Mouse (Mus musculus): ENCODE results near the gene Ing4. TPM values are rescaled to one million over a fixed set of nuclear protein-coding genes. Genes with fewer than 3 reads are reported as not detected.

The Ing4 gene
- 82.3 and 102 TPM in 2 replicates for total RNA-seq (2021)
- long read RNA-seq, transcript Ing4-201 (8 exons, 1,629 nt): major isoform, 37 of 66 reads
- long read RNA-seq, transcript Ing4-205 (8 exons, 1,446 nt): minor isoform, 7 of 66 reads
- long read RNA-seq, partial matches to known transcripts: 3 of 66 reads
- long read RNA-seq, other reads (novel, unspliced or antisense): 19 of 66 reads

DNA sequence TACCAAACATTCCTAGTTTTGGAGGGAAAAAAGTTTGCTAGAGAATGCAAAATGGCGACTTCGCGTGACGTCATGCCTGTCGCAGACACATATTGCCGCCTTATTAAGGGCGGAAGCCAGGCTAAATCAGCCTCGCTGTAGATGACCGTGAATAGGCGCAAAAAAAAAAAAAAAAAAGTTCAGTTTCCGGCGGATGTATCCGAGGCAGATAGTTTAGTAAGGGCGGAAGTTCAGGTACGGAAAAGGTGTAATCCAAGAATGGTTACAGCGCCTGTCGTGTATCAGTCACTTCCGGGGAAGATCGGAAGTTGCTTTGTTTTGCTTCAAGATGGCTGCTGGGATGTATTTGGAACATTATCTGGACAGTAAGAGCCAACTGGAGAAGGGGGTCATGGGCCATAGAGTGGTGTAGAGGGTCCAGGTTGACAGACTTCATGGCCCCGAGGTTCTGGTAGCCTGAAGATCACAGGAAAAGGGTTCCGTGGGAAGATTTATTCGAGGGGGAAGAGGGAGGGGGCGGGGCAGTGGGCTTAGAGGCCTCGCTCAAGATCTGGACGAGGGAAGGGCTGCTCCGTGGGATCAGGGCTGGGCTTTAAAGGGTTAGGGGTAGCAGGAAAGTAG is at the start of gene Ing4:
Gene Ing4 (plus strand): TSS at position 228 of the 621 bp plus-strand sequence.
- DNase-seq: peak; percentile 86

GRCm38 (mm10) chr6:124992241-124992640 is 47.3 kb upstream of the Ing4 start:
- DNase-seq: no peak

DNA sequence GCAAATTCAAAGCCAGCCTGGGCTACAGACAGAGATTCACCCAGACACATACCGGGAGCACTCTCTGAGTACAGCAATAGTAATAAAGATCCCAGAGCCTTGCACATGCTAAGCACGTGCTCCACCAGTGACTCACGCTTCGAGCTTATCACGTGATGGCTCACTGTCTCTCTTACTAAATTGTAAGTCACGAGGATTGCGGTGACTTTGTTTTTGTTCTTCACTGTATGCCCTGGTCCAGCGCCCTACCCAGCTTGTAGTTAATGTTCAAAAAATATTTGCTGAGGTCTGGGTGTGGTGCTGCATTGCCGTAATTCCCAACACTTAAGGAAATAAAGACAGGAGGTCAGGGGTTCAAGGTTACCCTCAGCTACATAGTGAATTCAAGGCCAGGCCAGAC is 46.2 kb upstream of the Ing4 start:
- peak; percentile 66 for DNase-seq

GRCm38 (mm10) chr6:124993876-124994275 is 45.7 kb upstream of the Ing4 start:
- peak; percentile 32 for DNase-seq

DNA sequence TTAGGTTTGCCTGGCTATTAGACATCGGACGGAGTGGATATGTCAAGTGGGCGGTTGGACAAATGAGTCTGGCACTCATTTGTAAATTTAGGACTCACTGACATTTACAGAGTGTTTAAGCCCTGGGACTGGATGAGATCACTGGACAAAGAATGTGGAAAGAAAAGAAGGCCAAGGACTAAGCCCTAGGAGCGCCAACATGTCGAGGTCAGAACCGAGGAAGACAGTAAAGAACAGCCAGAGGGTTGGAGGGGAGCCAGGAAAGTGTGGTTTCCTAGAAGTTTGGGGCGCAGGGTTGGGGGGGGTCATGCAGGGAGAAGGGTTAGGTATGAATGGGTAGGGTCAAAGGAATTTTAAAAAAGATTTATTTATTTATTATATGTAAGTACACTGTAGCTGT is 44.3 kb upstream of the Ing4 start:
- peak; percentile 64 for DNase-seq

GRCm38 (mm10) chr6:124995831-124996403 is 43.6 kb upstream of the Ing4 start:
- DNase-seq: no peak

GRCm38 (mm10) chr6:124996551-124997501 is 42.7 kb upstream of the Ing4 start, which contains the start of gene Pianp:
Gene Pianp, plus strand, starts transcription at chr6:124996694.
- peak; percentile 88 for DNase-seq

- DNase-seq: no peak
These were observed 41.5 kb upstream of the Ing4 start for GRCm38 (mm10) chr6:124998066-124998465.

DNA sequence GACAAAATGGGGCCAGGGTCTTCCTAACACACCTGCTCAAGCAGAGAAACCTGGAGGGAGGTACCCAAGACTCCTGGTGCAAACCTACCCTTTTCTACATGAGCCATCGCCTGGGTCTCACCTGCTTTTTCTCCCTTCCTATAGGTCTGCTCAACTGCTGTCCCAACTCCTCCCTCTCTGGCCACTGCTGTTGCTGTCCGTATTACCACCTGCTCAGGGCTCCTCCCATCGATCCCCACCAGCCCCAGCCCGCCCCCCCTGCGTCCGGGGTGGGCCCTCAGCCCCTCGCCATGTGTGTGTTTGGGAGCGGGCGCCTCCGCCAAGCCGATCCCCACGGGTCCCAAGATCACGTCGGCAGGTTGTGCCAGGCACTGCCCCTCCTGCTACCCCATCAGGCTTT is 40.5 kb upstream of the Ing4 start:
- DNase-seq: no peak

DNA sequence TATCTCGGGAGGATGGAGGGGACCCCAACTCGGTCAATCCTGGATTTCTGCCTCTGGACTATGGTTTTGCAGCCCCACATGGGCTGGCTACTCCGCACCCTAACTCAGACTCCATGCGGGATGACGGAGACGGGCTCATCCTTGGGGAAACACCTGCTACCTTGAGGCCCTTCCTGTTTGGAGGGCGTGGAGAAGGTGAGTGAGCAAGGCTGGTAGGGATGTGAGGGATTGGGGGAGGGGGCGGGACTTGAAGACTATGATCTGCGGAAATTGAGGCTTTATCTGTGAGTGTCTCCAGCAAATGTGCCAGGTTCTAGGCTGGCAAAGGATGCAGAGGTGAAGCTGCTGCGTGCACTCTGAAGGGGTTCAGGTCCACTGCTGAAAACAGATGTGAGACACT is 40.0 kb upstream of the Ing4 start:
- DNase-seq: no peak

GRCm38 (mm10) chr6:125003706-125004105 is 35.9 kb upstream of the Ing4 start:
- no peak for DNase-seq

DNA sequence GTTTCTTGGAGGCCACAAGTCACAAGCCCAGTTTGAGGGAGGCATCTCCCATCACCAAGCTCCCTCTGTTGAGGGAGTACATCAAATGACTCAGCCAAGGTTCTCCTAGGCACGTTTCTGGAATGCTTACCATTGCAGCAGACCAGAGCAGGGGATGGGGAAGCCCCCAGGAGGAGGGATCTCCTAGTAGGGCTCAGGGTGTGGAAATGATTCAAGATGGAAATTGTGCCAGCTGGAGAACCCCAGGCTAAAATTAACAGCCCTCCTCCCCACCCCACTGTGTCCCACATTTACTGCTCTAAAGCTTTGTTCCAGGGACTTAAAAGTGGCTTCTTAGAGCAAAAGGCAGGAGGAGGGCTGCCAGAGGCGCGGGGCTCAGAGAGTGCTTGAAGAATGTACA is 34.5 kb upstream of the Ing4 start:
- DNase-seq: no peak

DNA sequence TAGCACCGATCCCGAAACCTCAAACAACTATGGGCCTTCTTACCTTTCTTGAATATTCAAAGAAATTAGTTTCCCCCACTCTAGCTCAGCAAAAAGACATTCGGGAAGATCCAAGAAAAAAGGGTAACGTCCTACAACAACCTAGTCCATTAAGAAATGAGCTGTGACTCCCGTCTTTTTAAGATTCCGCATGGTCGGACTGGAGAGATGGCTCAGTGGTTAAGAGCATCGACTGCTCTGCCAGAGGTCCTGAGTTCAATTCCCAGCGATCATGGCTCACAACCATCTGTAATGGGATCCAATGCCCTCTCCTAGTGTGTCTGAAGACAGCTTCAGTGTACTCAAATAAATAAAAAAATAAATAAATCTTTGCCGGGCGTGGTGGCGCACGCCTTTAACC is 31.5 kb upstream of the Ing4 start:
- no peak for DNase-seq

- DNase-seq: peak; percentile 93
These were observed 30.9 kb upstream of the Ing4 start for GRCm38 (mm10) chr6:125008586-125009128.

- DNase-seq: no peak
These were observed 30.6 kb upstream of the Ing4 start, which contains the start of gene Zfp384 for GRCm38 (mm10) chr6:125009129-125009180. Gene Zfp384, plus strand, starts transcription at chr6:125009145.

GRCm38 (mm10) chr6:125009181-125010073 is 30.1 kb upstream of the Ing4 start:
- peak; percentile 88 for DNase-seq

- DNase-seq: no peak
These were observed 21.9 kb upstream of the Ing4 start for GRCm38 (mm10) chr6:125017682-125018081.

- peak; percentile 51 for DNase-seq
These were observed 9.0 kb upstream of the Ing4 start for GRCm38 (mm10) chr6:125030532-125030931.

DNA sequence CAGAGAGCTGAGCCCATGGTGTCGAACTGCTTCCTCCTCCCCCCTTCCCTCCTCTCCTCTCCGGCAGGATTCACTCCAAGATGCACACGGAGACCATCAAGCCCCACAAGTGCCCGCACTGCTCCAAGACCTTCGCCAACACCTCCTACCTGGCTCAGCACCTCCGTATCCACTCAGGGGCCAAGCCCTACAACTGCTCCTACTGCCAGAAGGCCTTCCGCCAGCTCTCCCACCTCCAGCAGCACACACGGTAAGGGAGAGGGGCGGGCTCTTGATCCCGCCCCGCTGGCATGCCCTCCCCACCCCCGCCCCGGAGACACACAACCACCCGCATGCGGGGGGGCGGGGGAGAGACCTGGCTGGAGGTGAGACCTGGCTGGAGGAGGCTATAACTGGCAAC is 8.0 kb upstream of the Ing4 start:
- DNase-seq: no peak

GRCm38 (mm10) chr6:125038666-125039065 is 894 bp upstream of the Ing4 start:
- DNase-seq: no peak

- no peak for DNase-seq
These were observed 429 bp upstream of the Ing4 start for GRCm38 (mm10) chr6:125039131-125039530.

GRCm38 (mm10) chr6:125040221-125040620 is 661 bp downstream of the Ing4 start:
- DNase-seq: no peak
